Mouse (Mus musculus) left cerebral cortex, postnatal 14 days (tissue): ENCODE measurements around the gene Birc7. TPM values are rescaled to one million over a fixed set of nuclear protein-coding genes. Genes with fewer than 3 reads are reported as not detected.

ENCODE experiments used
- DNase-seq, 2 experiments: peaks; one replicate each; pipeline ENCODE4 v3.0.0; 2021 to 2022; ENCODE audit warnings: low spot score in 2 of 2, mixed read lengths in 1 of 2
- intact Hi-C: fragments of 180-260 bp; cut with DNase I; formaldehyde crosslinking; loops from one replicate; pipeline ENCODE4 v1.15.1; 2025
- long read RNA-seq, 2 experiments: library from polyadenylated mRNA; stranded (forward); transcript quantifications; one replicate each; pipeline ENCODE4 v2.0.0; 2021
- total RNA-seq, 2 experiments: library from RNA; stranded (reverse); gene quantifications; 2 replicates each; pipeline ENCODE4 v1.2.3; 2021

Birc7 gene
- not detected for total RNA-seq
- long read RNA-seq, experiment 1, result 0 reads
- long read RNA-seq, experiment 2, result 0 reads

- intact Hi-C loops, result no loop called here
- DNase-seq, result no peak
Measured at GRCm38 (mm10) chr2:180928723-180929122, at the start of gene Birc7. Gene Birc7 (plus strand): TSS chr2:180929023.

DNA sequence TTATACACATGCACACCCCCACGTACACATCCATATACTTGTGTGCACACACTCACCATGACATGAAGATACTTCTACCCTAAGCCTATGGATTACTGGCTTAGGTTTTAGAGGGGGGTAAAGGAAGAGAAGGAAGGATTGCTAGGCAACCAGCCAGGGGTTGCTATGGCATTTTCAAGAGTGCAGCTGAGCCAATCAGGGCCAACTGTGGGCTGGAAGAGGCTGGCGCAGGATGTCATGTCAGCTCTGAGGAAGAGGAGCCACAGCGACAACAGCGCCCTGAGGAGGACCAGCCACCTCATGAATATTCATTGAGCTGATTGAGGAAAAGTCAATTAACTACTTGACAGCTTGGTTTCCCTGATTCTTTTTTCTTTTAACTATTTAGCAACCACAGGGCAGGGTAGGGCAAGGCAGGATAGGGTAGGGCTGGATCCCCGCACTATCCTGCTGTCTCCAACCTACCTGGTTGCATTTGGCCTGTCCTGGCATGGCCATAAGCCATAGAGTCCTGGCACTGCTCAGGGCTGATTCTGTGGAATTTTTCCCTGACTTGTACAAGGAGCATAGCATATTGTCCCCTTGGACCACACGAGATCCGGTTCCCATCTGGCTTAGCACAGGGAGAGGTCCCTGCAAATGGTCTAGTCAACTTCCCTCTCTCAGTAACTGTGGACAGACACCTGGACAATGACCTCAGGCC is 49.3 kb upstream of the Birc7 start:
- peak; percentile 81 to 94 for DNase-seq
- intact Hi-C loops, result no loop called here

- no peak for DNase-seq
- intact Hi-C loops, result no loop called here
Measured at GRCm38 (mm10) chr2:180881281-180881680, 47.5 kb upstream of the Birc7 start.

GRCm38 (mm10) chr2:180885270-180885669 is 43.6 kb upstream of the Birc7 start:
- intact Hi-C loops, result no loop called here
- no peak for DNase-seq

- intact Hi-C loops, result no loop called here
Measured at GRCm38 (mm10) chr2:180889271-180889920, 39.4 kb upstream of the Birc7 start.

GRCm38 (mm10) chr2:180889921-180890280 is 38.9 kb upstream of the Birc7 start:
- no peak for DNase-seq
- intact Hi-C loops, result loop anchor here (2.0 to 5.0 kb wide), 3 partner anchors 48 to 103 kb away; no protein-coding TSS in a partner anchor

More at GRCm38 (mm10) chr2:180889271-180889920, 39.4 kb upstream of the Birc7 start:
- DNase-seq, result no peak

- intact Hi-C loops, result loop anchor here (2.0 to 5.0 kb wide), 3 partner anchors 48 to 103 kb away; no protein-coding TSS in a partner anchor
- peak in 1 of 2 experiments; percentile 28 for DNase-seq
Measured at GRCm38 (mm10) chr2:180890422-180891074, 38.3 kb upstream of the Birc7 start.

GRCm38 (mm10) chr2:180891075-180891834 is 37.6 kb upstream of the Birc7 start:
- peak; percentile 82 to 84 for DNase-seq
- intact Hi-C loops, result loop anchor here (2.0 to 5.0 kb wide), 3 partner anchors 49 to 104 kb away; no protein-coding TSS in a partner anchor

DNA sequence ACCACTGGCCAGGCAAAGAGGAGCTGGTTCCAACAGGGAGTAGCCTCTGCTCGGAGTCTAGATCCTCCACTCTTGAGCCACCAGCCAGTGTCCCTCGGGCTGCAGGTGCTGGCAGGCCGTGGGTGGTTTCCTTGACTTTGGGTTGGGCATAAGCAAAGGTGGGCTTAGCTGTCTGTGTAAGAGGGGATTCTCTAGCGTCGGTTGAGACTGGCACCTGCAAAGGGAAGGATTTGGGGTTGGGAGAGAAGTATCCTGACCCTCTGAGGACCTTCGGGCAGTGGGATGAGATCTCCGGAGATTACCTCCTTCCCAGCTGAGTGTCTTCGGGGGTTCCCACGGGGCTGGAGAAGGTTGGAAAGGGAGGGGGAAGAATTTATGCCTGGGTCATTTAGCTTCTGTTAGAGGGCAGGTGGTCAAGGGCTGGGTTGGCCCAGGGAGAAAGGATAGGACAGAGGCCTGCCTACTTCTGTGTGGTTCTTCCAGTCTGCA is 36.9 kb upstream of the Birc7 start:
- no peak for DNase-seq
- intact Hi-C loops, result loop anchor here (2.0 to 5.0 kb wide), 3 partner anchors 50 to 105 kb away; no protein-coding TSS in a partner anchor

DNA sequence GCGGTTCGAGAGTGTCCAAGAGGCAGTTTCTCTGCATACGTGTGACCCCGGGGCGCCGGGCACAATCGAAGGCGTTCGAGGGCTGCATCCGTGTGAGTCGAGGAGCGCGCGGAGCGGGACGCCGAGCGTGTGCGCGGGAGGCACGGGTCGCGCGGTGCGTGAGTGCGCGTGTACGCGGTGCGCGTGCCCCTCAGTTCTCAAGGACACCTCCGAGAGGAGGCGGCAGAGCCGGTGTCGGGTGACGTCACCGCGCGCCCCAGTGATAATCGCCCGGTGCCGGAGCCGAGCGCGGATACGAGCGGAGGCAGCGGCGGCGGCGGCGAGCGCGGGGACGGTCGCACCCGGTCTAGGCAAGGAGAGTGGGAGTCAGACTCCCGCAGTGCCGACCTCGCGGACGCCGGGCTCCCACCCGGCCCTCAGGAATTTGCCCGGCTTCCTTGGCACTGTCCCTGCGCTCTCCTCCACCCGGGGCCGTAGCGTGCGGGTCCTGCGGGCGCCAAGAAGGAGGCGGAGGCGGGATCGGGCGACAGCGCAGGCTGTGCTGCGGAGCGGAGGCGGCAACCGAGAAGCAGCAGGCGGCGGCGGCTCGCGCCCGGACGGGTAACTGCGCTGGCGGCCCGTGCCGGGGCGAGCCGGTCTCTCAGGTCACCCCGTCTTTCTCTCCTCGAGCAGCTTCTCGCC is 35.8 kb upstream of the Birc7 start:
- intact Hi-C loops, result loop anchor here (5.0 kb wide), 2 partner anchors 51 to 106 kb away; no protein-coding TSS in a partner anchor
- DNase-seq, result peak; percentile 94 to 95

DNA sequence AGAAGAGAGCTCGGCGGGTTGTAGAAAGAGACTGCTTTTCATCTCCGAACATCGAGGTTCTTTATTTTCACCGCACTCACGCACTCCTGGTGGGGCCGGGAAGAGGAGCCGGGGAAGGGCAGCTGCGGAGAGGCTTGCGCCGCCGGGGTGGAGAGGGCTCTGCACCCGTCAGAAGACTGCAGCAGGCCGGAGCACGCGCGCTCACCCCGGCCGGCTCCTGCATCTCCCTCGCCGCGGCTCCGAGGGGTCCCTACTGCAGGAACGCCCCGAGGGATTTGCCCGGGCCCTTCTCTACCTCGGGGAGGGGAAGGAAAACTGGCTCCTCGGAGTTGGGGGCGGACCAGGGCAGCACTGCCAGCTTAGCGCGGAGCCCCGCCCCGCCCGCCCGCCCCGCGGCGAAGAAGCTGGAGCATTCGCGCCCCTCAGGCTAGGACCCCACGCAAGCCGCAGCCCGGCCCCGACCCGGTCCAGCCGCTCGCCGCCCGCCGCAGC is 35.2 kb upstream of the Birc7 start:
- intact Hi-C loops, result loop anchor here (5.0 kb wide), 2 partner anchors 51 to 106 kb away; no protein-coding TSS in a partner anchor
- DNase-seq, result peak; percentile 37 to 46

DNA sequence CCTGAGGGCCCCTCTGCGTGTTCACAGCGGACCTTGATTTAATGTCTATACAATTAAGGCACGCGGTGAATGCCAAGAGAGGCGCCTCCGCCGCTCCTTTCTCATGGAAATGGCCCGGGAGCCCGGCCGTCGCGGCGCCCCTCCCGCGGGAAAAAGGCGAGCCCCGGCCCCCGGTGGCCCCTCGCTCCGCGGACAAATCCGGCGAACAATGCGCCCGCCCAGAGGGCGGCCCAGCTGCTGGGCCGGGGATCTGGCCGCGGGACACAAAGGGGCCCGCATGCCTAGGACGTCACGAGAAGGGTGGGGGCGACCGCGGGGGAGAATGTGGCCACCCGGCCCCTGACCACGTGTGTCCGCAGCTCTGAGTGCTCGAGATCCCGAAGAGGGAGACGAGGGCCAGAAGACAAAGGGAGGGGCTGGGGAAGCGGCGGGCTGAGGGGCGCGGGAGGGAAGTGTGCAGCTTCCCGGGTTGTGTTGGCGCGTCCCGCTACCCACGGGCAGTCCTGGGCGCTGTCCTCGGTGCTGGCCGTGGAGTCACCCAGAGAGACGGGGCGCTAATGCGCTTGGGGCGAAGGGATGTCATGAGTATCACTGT is 34.7 kb upstream of the Birc7 start:
- DNase-seq, result peak; percentile 43 to 62
- intact Hi-C loops, result loop anchor here (5.0 kb wide), 2 partner anchors 52 to 107 kb away; no protein-coding TSS in a partner anchor

- peak; percentile 95 to 97 for DNase-seq
Measured at GRCm38 (mm10) chr2:180894734-180895133, 34.1 kb upstream of the Birc7 start.

GRCm38 (mm10) chr2:180895321-180895720 is 33.5 kb upstream of the Birc7 start:
- DNase-seq, result peak in 1 of 2 experiments; percentile 15
- intact Hi-C loops, result loop anchor here (5.0 kb wide), 1 partner anchor 88 kb away; no protein-coding TSS in a partner anchor

More at GRCm38 (mm10) chr2:180894734-180895133, 34.1 kb upstream of the Birc7 start:
- intact Hi-C loops, result loop anchor here (5.0 kb wide), 3 partner anchors 52 to 107 kb away; no protein-coding TSS in a partner anchor

DNA sequence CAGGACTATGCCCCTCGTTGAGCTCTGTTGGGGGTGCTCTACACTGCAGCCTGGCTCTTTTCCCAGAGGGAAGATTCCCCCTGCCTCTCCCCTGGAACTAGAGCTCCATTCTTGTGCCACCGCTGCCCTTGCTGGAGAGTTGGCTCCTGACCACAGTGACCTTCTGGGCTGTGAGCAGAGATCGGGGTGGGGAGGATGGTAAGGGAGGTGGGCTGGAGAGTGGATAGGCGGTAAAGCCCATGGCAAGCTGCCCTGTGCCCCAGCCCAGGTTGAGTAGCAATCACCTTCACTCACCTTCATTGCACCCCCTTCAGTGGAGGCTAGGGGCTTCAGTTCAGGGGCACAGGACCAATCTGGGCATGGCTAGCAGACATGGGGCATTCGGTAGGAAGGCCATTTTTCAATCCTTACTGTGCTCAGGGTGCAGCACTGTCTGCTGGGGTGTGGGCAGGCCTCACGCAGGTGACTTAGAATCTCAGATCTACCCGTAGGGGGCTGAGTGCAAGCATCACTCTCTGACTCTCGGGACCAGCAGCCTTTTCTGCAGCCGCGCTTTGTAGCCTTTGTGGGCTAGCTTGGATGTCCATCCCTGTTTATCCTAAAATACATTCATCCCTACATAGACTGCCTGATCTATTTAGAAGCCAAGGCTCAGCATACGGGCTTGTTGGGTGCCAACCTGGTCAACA is 32.8 kb upstream of the Birc7 start:
- intact Hi-C loops, result loop anchor here (5.0 kb wide), 1 partner anchor 89 kb away; no protein-coding TSS in a partner anchor
- DNase-seq, result peak in 1 of 2 experiments; percentile 42

GRCm38 (mm10) chr2:180896819-180897625 is 31.8 kb upstream of the Birc7 start:
- DNase-seq, result peak in 1 of 2 experiments; percentile 59
- intact Hi-C loops, result loop anchor here (5.0 kb wide), 1 partner anchor 90 kb away; no protein-coding TSS in a partner anchor
